Mouse (Mus musculus) CH12.LX (cell line): ENCODE measurements at regions not wholly inside any gene's neighbourhood (a gene's known extent, or its start where the extent isn't known, plus 50 kb on each side); places are given as distances from the start of the nearest gene placed in this dataset.

Experiments used
- CTCF ChIP-seq, 2 experiments: IDR thresholded peaks in 1 of 2; conservative IDR thresholded peaks in 1 of 2; 2 replicates each; pipeline ENCODE4 v1.5.1; 2011 to 2012; ENCODE audit warnings: low read depth in 2 of 2, low read length in 2 of 2, improper control_type of control experiment in 1 of 2, inconsistent platforms in 1 of 2, mild to moderate bottlenecking in 1 of 2, moderate library complexity in 1 of 2
- E2F4 ChIP-seq: IDR thresholded peaks from 2 replicates; pipeline ENCODE4 v1.6.1; 2011; ENCODE audit warnings: low read depth, low read length, improper control_type of control experiment; ENCODE audit not compliant: insufficient replicate concordance
- MAFK ChIP-seq: IDR thresholded peaks from 2 replicates; pipeline ENCODE4 v1.6.1; 2011; ENCODE audit warnings: low read length, improper control_type of control experiment; ENCODE audit not compliant: insufficient replicate concordance
- MAX ChIP-seq: IDR thresholded peaks from 2 replicates; pipeline ENCODE4 v1.6.1; 2011; ENCODE audit warnings: low read length, improper control_type of control experiment
- POLR2A ChIP-seq: IDR thresholded peaks from 2 replicates; pipeline ENCODE4 v1.6.1; 2011; ENCODE audit warnings: low read depth, mild to moderate bottlenecking, improper control_type of control experiment, low read length
- USF1 ChIP-seq: IDR thresholded peaks from 2 replicates; pipeline ENCODE4 v1.6.1; 2014; ENCODE audit warnings: low read depth, mild to moderate bottlenecking, inconsistent platforms, low read length, improper control_type of control experiment

- no peak for TF ChIP-seq MAFK
- no peak for TF ChIP-seq CTCF (conservative IDR thresholded peaks at IDR 0.05 in 1 of 2, IDR thresholded peaks at IDR 0.05 in 1 of 2; ENCODE audit: low read depth in 2 of 2, low read length in 2 of 2)
- no peak for TF ChIP-seq E2F4
- TF ChIP-seq MAX: no peak
- TF ChIP-seq USF1: no peak
- TF ChIP-seq POLR2A: no peak
These were observed 345.7 kb upstream of the Klf6 start for GRCm38 (mm10) chr13:5515552-5515951.
